Mouse (Mus musculus) bone marrow, adult 2 months (tissue): ENCODE data around the gene Rsad2.

Source experiments
- CTCF ChIP-seq: fragments of 200-500 bp; IDR thresholded peaks from 2 replicates; pipeline ENCODE4 v1.5.1; 2011; ENCODE audit warnings: low read length, control low read depth; ENCODE audit not compliant: control insufficient read depth, insufficient read depth
- POLR2A ChIP-seq: fragments of 200-500 bp; IDR thresholded peaks from 2 replicates; pipeline ENCODE4 v1.6.1; 2011; ENCODE audit warnings: low read depth, mild to moderate bottlenecking, control low read depth, low read length, borderline replicate concordance; ENCODE audit not compliant: control insufficient read depth

DNA sequence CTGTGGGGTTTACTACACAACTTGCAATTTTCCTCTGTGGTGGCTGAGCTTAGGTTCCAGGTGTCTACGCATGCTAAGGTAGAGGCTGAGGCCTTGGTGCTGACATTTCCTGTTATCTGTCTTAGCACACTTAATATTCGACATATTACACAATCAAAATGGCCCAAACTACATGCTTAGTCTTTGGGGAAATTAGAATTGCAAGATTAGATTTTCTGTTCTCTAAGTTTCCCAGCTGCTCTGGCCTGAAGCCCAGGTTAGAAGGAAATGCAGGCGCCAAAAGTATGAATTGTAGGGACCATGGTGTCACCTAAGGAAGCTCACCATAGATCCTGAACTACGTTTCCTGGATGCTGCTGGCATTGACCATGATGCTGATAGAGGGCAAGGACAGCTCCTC is 19.9 kb downstream of the Rsad2 start:
- no peak for TF ChIP-seq POLR2A
- TF ChIP-seq CTCF, result no peak
